Mouse (Mus musculus) forebrain, embryonic 16.5 days (tissue): ENCODE data around the gene Actc1. TPM values are rescaled to one million over a fixed set of nuclear protein-coding genes. Genes with fewer than 3 reads are reported as not detected.

ENCODE experiments used
- ATAC-seq: fragments of 200-750 bp; cut with Nextera tagmentation; 2 replicates; pipeline ENCODE4 v1.8.0; 2017; ENCODE audit warnings: mild to moderate bottlenecking, moderate library complexity
- H3K27ac ChIP-seq: fragments of 300-500 bp; sonication (generic); 2 replicates; pipeline ENCODE4 v1.5.1; 2014; ENCODE audit warnings: low read length, control low read depth
- H3K27me3 ChIP-seq: fragments of 300-500 bp; sonication (generic); replicated peaks from 2 replicates; pipeline ENCODE4 v1.6.1; 2014; ENCODE audit warnings: low read length; ENCODE audit not compliant: control insufficient read depth, insufficient read depth
- H3K36me3 ChIP-seq: fragments of 300-500 bp; sonication (generic); 2 replicates; pipeline ENCODE4 v1.6.1; 2014; ENCODE audit not compliant: control insufficient read depth, insufficient read depth
- H3K4me1 ChIP-seq: fragments of 300-500 bp; sonication (generic); replicated peaks from 2 replicates; pipeline ENCODE4 v1.6.1; 2014; ENCODE audit warnings: low read length; ENCODE audit not compliant: control insufficient read depth, insufficient read depth
- H3K4me2 ChIP-seq: fragments of 300-500 bp; sonication (generic); 2 replicates; pipeline ENCODE4 v1.6.1; 2014; ENCODE audit warnings: mild to moderate bottlenecking, low read length, control low read depth
- H3K4me3 ChIP-seq: fragments of 300-500 bp; sonication (generic); replicated peaks from 2 replicates; pipeline ENCODE4 v1.5.1; 2014; ENCODE audit warnings: mild to moderate bottlenecking, low read length, control low read depth
- H3K9ac ChIP-seq: fragments of 300-500 bp; sonication (generic); replicated peaks from 2 replicates; pipeline ENCODE4 v1.6.1; 2014; ENCODE audit warnings: low read depth, low read length, control low read depth
- H3K9me3 ChIP-seq: fragments of 300-500 bp; sonication (generic); 2 replicates; pipeline ENCODE4 v1.6.1; 2016; ENCODE audit warnings: low read length; ENCODE audit not compliant: control insufficient read depth
- WGBS: fragments of 180-500 bp; shearing (Covaris S2); extraction: QIAGEN DNeasy Blood & Tissue Kit; methylation state at CpG from one replicate; pipeline ENCODE4 v1.1.7; 2014; 5-methylcytosine and 5-hydroxymethylcytosine counted together
- polyA plus RNA-seq: library from polyadenylated mRNA; unstranded; fragments of >200 nt; fragmentation: Nextera tagmentation; extraction: Ambion mirVana; gene quantifications from 2 replicates; pipeline ENCODE4 v1.2.1, GENCODE M21; 2015

Gene Actc1
- polyA plus RNA-seq = 0.56 and 2.6 TPM in 2 replicates

GRCm38 (mm10) chr2:114052696-114053598, at the start of gene Actc1:
Gene Actc1, minus strand, starts transcription at chr2:114053548.
- no peak within 1 kb of the TSS for H3K4me2 ChIP-seq

GRCm38 (mm10) chr2:114102471-114102870, 49.1 kb upstream of the Actc1 start:
- no peak overlapping the region for H3K27ac ChIP-seq
- no peak for ATAC-seq
- H3K9ac ChIP-seq = no peak overlapping the region
- H3K27me3 ChIP-seq = no peaks in the 10 kb centered on the region
- H3K4me3 ChIP-seq = no peak overlapping the region
- 86% methylated on average over 3 of the region's 3 CpGs for WGBS
- H3K9me3 ChIP-seq = no peaks in the 10 kb centered on the region
- H3K4me1 ChIP-seq = no peaks in the 10 kb centered on the region
- peaks cover 28% of the 10 kb centered on the region for H3K36me3 ChIP-seq
- no peak overlapping the region for H3K4me2 ChIP-seq

More at GRCm38 (mm10) chr2:114052696-114053598, at the start of gene Actc1:
- Histone ChIP-seq H3K36me3 (no peaks in the 10 kb centered on the region), H3K4me1 (peaks cover 5% of the 10 kb centered on the region), H3K4me3 (no peak within 1 kb of the TSS), H3K9ac (no peak within 1 kb of the TSS), H3K27me3 (no peaks in the 10 kb centered on the region), H3K9me3 (no peaks in the 10 kb centered on the region), H3K27ac (no peak within 1 kb of the TSS)
- no peak for ATAC-seq
- WGBS = 61% methylated on average over 14 of the region's 14 CpGs

GRCm38 (mm10) chr2:114100834-114101233, 47.5 kb upstream of the Actc1 start:
- 96% methylated on average over 9 of the region's 9 CpGs for WGBS
- Histone ChIP-seq H3K4me2 (no peak overlapping the region), H3K36me3 (peaks cover 26% of the 10 kb centered on the region), H3K27ac (no peak overlapping the region), H3K9ac (no peak overlapping the region), H3K4me3 (no peak overlapping the region), H3K9me3 (no peaks in the 10 kb centered on the region), H3K4me1 (no peaks in the 10 kb centered on the region), H3K27me3 (no peaks in the 10 kb centered on the region)
- ATAC-seq = no peak

DNA sequence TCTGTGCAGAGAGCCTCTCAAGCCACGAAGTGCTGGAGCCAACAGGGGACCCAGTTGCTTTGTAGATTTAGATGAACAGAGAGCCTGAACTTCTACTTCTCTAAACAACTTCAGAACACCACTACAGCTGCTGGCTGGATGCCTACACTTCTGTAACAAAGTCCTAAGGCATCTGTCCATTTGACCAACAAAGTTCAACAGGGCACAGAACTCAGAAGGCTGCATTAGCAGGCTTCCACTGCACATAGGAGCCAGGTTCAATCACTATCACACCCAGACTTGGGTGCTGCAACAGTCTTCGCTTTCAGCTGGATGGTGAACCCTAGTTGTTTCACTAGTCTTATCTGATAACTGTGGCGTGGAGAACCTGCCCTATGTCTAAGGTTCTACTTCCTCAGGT, 46.5 kb upstream of the Actc1 start:
- H3K27ac ChIP-seq = no peak overlapping the region
- 89% methylated on average over 3 of the region's 3 CpGs for WGBS
- H3K9me3 ChIP-seq = no peaks in the 10 kb centered on the region
- H3K9ac ChIP-seq = no peak overlapping the region
- no peaks in the 10 kb centered on the region for H3K27me3 ChIP-seq
- ATAC-seq = no peak
- H3K36me3 ChIP-seq = peaks cover 19% of the 10 kb centered on the region
- no peaks in the 10 kb centered on the region for H3K4me1 ChIP-seq
- no peak overlapping the region for H3K4me3 ChIP-seq
- no peak overlapping the region for H3K4me2 ChIP-seq

DNA sequence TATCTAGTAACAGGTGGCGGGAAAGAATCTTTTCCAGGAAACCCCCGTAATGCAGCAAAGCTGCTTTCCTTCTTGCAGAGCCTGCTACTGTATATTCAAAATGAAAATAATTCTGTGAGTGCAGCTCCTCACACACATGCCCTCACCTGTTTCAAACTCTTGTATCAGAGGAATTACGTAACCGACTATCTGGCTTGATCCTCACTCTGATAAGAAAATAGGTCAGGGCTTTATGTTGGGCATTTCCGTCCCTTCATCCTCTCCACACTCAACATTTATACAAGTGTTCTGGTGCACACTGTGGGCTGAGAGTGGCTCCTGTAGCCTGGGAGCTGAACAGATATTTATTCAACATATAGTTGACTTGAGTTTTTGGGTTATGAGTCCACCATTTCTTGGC, 45.8 kb upstream of the Actc1 start:
- no peaks in the 10 kb centered on the region for H3K4me1 ChIP-seq
- no peak for ATAC-seq
- H3K4me3 ChIP-seq = no peak overlapping the region
- H3K36me3 ChIP-seq = peaks cover 18% of the 10 kb centered on the region
- H3K4me2 ChIP-seq = no peak overlapping the region
- WGBS = 97% methylated on average over 5 of the region's 5 CpGs
- H3K9ac ChIP-seq = no peak overlapping the region
- no peaks in the 10 kb centered on the region for H3K9me3 ChIP-seq
- no peaks in the 10 kb centered on the region for H3K27me3 ChIP-seq
- no peak overlapping the region for H3K27ac ChIP-seq

DNA sequence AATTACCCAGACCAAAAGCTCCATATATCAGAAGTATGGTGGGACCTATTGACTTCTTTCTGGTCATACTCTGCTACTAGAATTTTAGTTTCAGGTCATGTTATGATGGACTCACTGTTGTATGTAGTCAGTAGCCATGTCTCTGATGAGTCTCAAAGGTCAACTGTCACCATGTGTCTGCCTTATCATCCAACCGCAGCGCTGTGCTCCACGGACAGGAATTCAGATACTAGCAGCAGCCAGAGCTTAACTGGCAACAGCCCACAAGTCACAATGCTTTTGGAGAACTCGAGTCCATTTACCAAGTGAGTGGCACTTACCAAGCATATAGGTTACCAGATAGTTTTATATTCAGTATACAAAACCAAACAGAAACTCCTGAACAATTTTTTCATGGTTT, 44.3 kb upstream of the Actc1 start:
- 92% methylated on average over 4 of the region's 4 CpGs for WGBS
- Histone ChIP-seq H3K27me3 (no peaks in the 10 kb centered on the region), H3K27ac (no peak overlapping the region), H3K4me1 (no peaks in the 10 kb centered on the region), H3K9me3 (no peaks in the 10 kb centered on the region), H3K36me3 (peaks cover 15% of the 10 kb centered on the region), H3K4me3 (no peak overlapping the region), H3K4me2 (no peak overlapping the region), H3K9ac (no peak overlapping the region)
- ATAC-seq = no peak

GRCm38 (mm10) chr2:114096570-114096969, 43.2 kb upstream of the Actc1 start:
- H3K4me3 ChIP-seq = no peak overlapping the region
- WGBS = 74% methylated on average over 1 of the region's 1 CpGs
- peaks cover 10% of the 10 kb centered on the region for H3K36me3 ChIP-seq
- H3K27ac ChIP-seq = no peak overlapping the region
- no peak overlapping the region for H3K4me2 ChIP-seq
- no peak for ATAC-seq
- no peaks in the 10 kb centered on the region for H3K27me3 ChIP-seq
- H3K9ac ChIP-seq = no peak overlapping the region
- no peaks in the 10 kb centered on the region for H3K4me1 ChIP-seq
- no peaks in the 10 kb centered on the region for H3K9me3 ChIP-seq

DNA sequence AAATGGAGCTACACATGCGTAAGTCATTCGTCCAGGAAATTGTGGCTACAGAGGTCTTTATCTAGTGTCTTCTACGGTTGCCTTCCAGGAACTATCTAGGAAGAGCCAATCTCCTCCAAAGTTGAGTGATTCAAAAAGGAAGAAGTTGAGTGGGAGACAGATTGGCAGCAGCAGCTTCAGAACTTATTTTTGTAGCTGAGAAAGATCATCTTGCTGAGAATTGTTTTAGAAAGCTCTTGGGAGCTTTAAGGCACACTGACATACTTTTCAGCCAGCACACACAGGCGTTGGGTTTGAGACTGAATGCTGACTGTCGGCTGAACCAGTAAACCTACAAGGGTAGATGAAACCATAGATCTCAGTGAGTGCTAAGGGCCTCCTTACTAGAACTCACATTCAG, 42.0 kb upstream of the Actc1 start:
- H3K4me3 ChIP-seq = no peak overlapping the region
- ATAC-seq = no peak
- no peaks in the 10 kb centered on the region for H3K4me1 ChIP-seq
- no peak overlapping the region for H3K27ac ChIP-seq
- H3K36me3 ChIP-seq = peaks cover 5% of the 10 kb centered on the region; the same call in 1 of the 2 replicates
- H3K27me3 ChIP-seq = no peaks in the 10 kb centered on the region
- no peak overlapping the region for H3K9ac ChIP-seq
- H3K9me3 ChIP-seq = no peaks in the 10 kb centered on the region
- 90% methylated on average over 5 of the region's 5 CpGs for WGBS
- no peak overlapping the region for H3K4me2 ChIP-seq

DNA sequence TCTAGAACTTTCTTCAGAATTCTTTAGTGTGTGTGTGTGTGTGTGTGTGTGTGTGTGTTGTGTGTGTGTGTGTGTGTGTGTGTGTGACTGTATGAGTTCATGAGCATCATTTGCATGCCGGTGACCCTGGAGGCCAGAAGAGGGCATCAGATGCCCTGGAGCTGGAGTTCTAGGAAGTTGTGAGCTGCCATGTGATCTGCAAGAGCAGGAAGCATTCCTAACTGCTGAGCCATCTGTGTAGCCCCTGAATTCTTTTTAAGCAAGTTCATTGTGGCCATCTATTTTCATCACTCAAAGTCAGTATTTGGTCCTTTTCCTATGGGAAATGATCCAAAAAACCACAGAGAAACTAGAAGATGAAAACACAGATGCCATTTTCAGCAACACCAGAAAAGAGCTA, 41.3 kb upstream of the Actc1 start:
- H3K9me3 ChIP-seq = no peaks in the 10 kb centered on the region
- WGBS = 100% methylated on average over 1 of the region's 1 CpGs
- peaks cover 2% of the 10 kb centered on the region; the same call in 1 of the 2 replicates for H3K36me3 ChIP-seq
- H3K4me1 ChIP-seq = no peaks in the 10 kb centered on the region
- no peak overlapping the region for H3K9ac ChIP-seq
- no peak overlapping the region for H3K4me3 ChIP-seq
- H3K27me3 ChIP-seq = no peaks in the 10 kb centered on the region
- no peak overlapping the region for H3K27ac ChIP-seq
- no peak overlapping the region for H3K4me2 ChIP-seq
- ATAC-seq = no peak
